Mouse (Mus musculus) CH12.LX (cell line): Measurements from ENCODE around the gene Actl11. TPM values are rescaled to one million over a fixed set of nuclear protein-coding genes. Genes with fewer than 3 reads are reported as not detected.

ENCODE experiments used
- DNase-seq: peaks from one replicate; pipeline ENCODE4 v3.0.0-alpha.2; 2013; ENCODE audit errors: extremely low read depth
- H3K27ac ChIP-seq: 2 replicates; pipeline ENCODE4 v1.5.1; 2012; ENCODE audit warnings: low read depth, mild to moderate bottlenecking, control low read depth, moderate library complexity; ENCODE audit not compliant: insufficient read depth
- H3K27me3 ChIP-seq: replicated peaks from 2 replicates; pipeline ENCODE3; 2012; ENCODE audit warnings: inconsistent platforms
- H3K36me3 ChIP-seq, 2 experiments: replicated peaks in 1 of 2; 2 replicates each; pipeline versions ENCODE3 to v1.6.1; 2012; ENCODE audit warnings: inconsistent platforms in 1 of 2, low read length in 1 of 2, mild to moderate bottlenecking in 1 of 2, mixed read lengths in 1 of 2, moderate library complexity in 1 of 2; ENCODE audit not compliant: control insufficient read depth in 1 of 2, insufficient read depth in 1 of 2
- H3K4me1 ChIP-seq, 2 experiments: 2 replicates each; pipeline ENCODE4 v1.6.1; 2012; ENCODE audit warnings: inconsistent platforms in 1 of 2, moderate library complexity in 1 of 2; ENCODE audit not compliant: insufficient read depth in 2 of 2, control insufficient read depth in 1 of 2
- H3K4me2 ChIP-seq: 2 replicates; pipeline ENCODE4 v1.6.1; 2012; ENCODE audit warnings: low read depth, mild to moderate bottlenecking, control low read depth; ENCODE audit not compliant: poor library complexity, insufficient read depth, severe bottlenecking
- H3K4me3 ChIP-seq, 3 experiments: fragments of 150-350 bp in 1 of 3; sonication (generic) in 1 of 3; replicated peaks in 1 of 3; 2 replicates each; pipeline versions ENCODE3 to v1.5.1; 2011 to 2012; ENCODE audit warnings: low read depth in 2 of 3, low read length in 2 of 3, mild to moderate bottlenecking in 2 of 3, moderate library complexity in 2 of 3, control low read depth in 1 of 3, improper control_type of control experiment in 1 of 3, inconsistent platforms in 1 of 3, mixed read lengths in 1 of 3; ENCODE audit not compliant: poor library complexity in 1 of 3
- H3K79me2 ChIP-seq: replicated peaks from 2 replicates; pipeline ENCODE4 v1.6.1; 2012; ENCODE audit warnings: mild to moderate bottlenecking, moderate library complexity; ENCODE audit not compliant: control insufficient read depth, poor library complexity, insufficient read depth, severe bottlenecking; ENCODE audit errors: extremely low read depth
- H3K9ac ChIP-seq: 2 replicates; pipeline ENCODE4 v1.6.1; 2012; ENCODE audit warnings: low read depth, mild to moderate bottlenecking, control low read depth, moderate library complexity; ENCODE audit not compliant: insufficient read depth
- H3K9me3 ChIP-seq: replicated peaks from 2 replicates; pipeline ENCODE3; 2012; ENCODE audit warnings: low read length, inconsistent platforms, mixed read lengths
- CHD1 ChIP-seq: IDR thresholded peaks from 2 replicates; pipeline ENCODE4 v1.6.1; 2012; ENCODE audit warnings: low read depth, low read length, improper control_type of control experiment, inconsistent platforms
- CTCF ChIP-seq, 2 experiments: IDR thresholded peaks in 1 of 2; conservative IDR thresholded peaks in 1 of 2; 2 replicates each; pipeline ENCODE4 v1.5.1; 2011 to 2012; ENCODE audit warnings: low read depth in 2 of 2, low read length in 2 of 2, improper control_type of control experiment in 1 of 2, inconsistent platforms in 1 of 2, mild to moderate bottlenecking in 1 of 2, moderate library complexity in 1 of 2
- E2F4 ChIP-seq: IDR thresholded peaks from 2 replicates; pipeline ENCODE4 v1.6.1; 2011; ENCODE audit warnings: low read depth, low read length, improper control_type of control experiment; ENCODE audit not compliant: insufficient replicate concordance
- EP300 ChIP-seq: IDR thresholded peaks from 2 replicates; pipeline ENCODE4 v1.6.1; 2011; ENCODE audit warnings: low read length, improper control_type of control experiment
- HCFC1 ChIP-seq: IDR thresholded peaks from 2 replicates; pipeline ENCODE4 v1.6.1; 2012; ENCODE audit warnings: low read depth, mild to moderate bottlenecking, inconsistent platforms, low read length, improper control_type of control experiment
- JUND ChIP-seq: conservative IDR thresholded peaks from 2 replicates; pipeline ENCODE4 v1.6.1; 2011; ENCODE audit warnings: low read depth, low read length, improper control_type of control experiment
- KAT2A ChIP-seq: IDR thresholded peaks from 2 replicates; pipeline ENCODE4 v1.6.1; 2012; ENCODE audit warnings: low read length, improper control_type of control experiment, inconsistent platforms; ENCODE audit not compliant: insufficient replicate concordance
- MAFK ChIP-seq: IDR thresholded peaks from 2 replicates; pipeline ENCODE4 v1.6.1; 2011; ENCODE audit warnings: low read length, improper control_type of control experiment; ENCODE audit not compliant: insufficient replicate concordance
- MAZ ChIP-seq: IDR thresholded peaks from 2 replicates; pipeline ENCODE4 v1.6.1; 2012; ENCODE audit warnings: low read depth, mild to moderate bottlenecking, inconsistent platforms, low read length, improper control_type of control experiment, moderate library complexity
- NELFE ChIP-seq: IDR thresholded peaks from 2 replicates; pipeline ENCODE4 v1.6.1; 2011; ENCODE audit warnings: low read depth, low read length, improper control_type of control experiment
- POLR2A ChIP-seq: IDR thresholded peaks from 2 replicates; pipeline ENCODE4 v1.6.1; 2011; ENCODE audit warnings: low read depth, mild to moderate bottlenecking, improper control_type of control experiment, low read length
- POLR2AphosphoS2 ChIP-seq: IDR thresholded peaks from 2 replicates; pipeline ENCODE4 v1.6.1; 2011; ENCODE audit warnings: low read depth, low read length, improper control_type of control experiment
- RAD21 ChIP-seq: IDR thresholded peaks from 2 replicates; pipeline ENCODE4 v1.6.1; 2011; ENCODE audit warnings: low read depth, mild to moderate bottlenecking, low read length, improper control_type of control experiment, moderate library complexity
- RCOR1 ChIP-seq: conservative IDR thresholded peaks from 2 replicates; pipeline ENCODE4 v1.6.1; 2012; ENCODE audit warnings: low read depth, mild to moderate bottlenecking, inconsistent platforms, low read length, improper control_type of control experiment
- SIN3A ChIP-seq: IDR thresholded peaks from 2 replicates; pipeline ENCODE4 v1.6.1; 2012; ENCODE audit warnings: low read length, improper control_type of control experiment, inconsistent platforms
- SMC3 ChIP-seq: IDR thresholded peaks from 2 replicates; pipeline ENCODE4 v1.6.1; 2011; ENCODE audit warnings: low read depth, low read length, improper control_type of control experiment
- UBTF ChIP-seq: IDR thresholded peaks from 2 replicates; pipeline ENCODE4 v1.6.1; 2012; ENCODE audit warnings: low read depth, mild to moderate bottlenecking, inconsistent platforms, low read length, improper control_type of control experiment, moderate library complexity
- ZC3H11A ChIP-seq: IDR thresholded peaks from 2 replicates; pipeline ENCODE4 v1.6.1; 2012; ENCODE audit warnings: low read depth, mild to moderate bottlenecking, inconsistent platforms, low read length, improper control_type of control experiment
- ZMIZ1 ChIP-seq: IDR thresholded peaks from 2 replicates; pipeline ENCODE4 v1.6.1; 2012; ENCODE audit warnings: low read depth, mild to moderate bottlenecking, inconsistent platforms, low read length, improper control_type of control experiment
- ZNF384 ChIP-seq: IDR thresholded peaks from 2 replicates; pipeline ENCODE4 v1.6.1; 2012; ENCODE audit warnings: low read depth, low read length, improper control_type of control experiment, inconsistent platforms
- dilution Hi-C: fragments of 300-500 bp; cut with MboI; formaldehyde crosslinking; loops from 2 replicates; pipeline ENCODE4 v1.14.3; 2020; ENCODE audit warnings: low sequenced_read_pairs; ENCODE audit not compliant: extremely low pct_unique_long_range_greater_than_20kb, extremely low pct_ligation_motif_present
- in situ Hi-C: fragments of 300-500 bp; cut with MboI; formaldehyde crosslinking; loops from 3 replicates; pipeline ENCODE4 v1.14.3; 2019; ENCODE audit warnings: low sequenced_read_pairs, low pct_ligation_motif_present, low pct_unique_long_range_greater_than_20kb, mixed read lengths
- polyA plus RNA-seq: library from polyadenylated mRNA; unstranded; fragments of >175 nt; gene quantifications from 2 replicates; pipeline ENCODE4 v1.2.1, GENCODE M21; 2012; ENCODE audit warnings: low read depth; ENCODE audit not compliant: insufficient read length
- total RNA-seq, 2 experiments: library from RNA; depleted of rRNA; stranded (reverse); fragments of 300-350 nt in 1 of 2; fragments of >200 nt in 1 of 2; gene quantifications; 2 replicates each; pipeline ENCODE4 v1.2.3; 2012 to 2014

The Actl11 gene
- total and polyA plus RNA-seq, 3 experiments: not detected

GRCm38 (mm10) chr9:107926920-107927420, 1.3 kb upstream of the Actl11 start:
- dilution Hi-C loops: no loop called here
- TF ChIP-seq POLR2AphosphoS2 (no peak), HCFC1 (no peak), RCOR1 (no peak), MAFK (no peak), NELFE (no peak), KAT2A (no peak), EP300 (no peak), ZNF384 (no peak), CTCF (conservative IDR thresholded peaks at IDR 0.05 in 1 of 2, IDR thresholded peaks at IDR 0.05 in 1 of 2; ENCODE audit: low read depth in 2 of 2, low read length in 2 of 2) (no peak), ZC3H11A (no peak), RAD21 (no peak), CHD1 (no peak), POLR2A (no peak), JUND (no peak), SIN3A (no peak), UBTF (no peak), E2F4 (no peak)
- no peaks in the 10 kb centered on the region for H3K36me3 ChIP-seq
- H3K4me3 ChIP-seq: no peak overlapping the region
- no peaks in the 10 kb centered on the region for H3K9me3 ChIP-seq
- no peak overlapping the region for H3K4me2 ChIP-seq
- DNase-seq: no peak
- no peak overlapping the region for H3K27ac ChIP-seq
- no peaks in the 10 kb centered on the region for H3K79me2 ChIP-seq
- H3K4me1 ChIP-seq: peaks cover 6 to 12% of the 10 kb centered on the region in 2 experiments
- in situ Hi-C loops: no loop called here
- no peak overlapping the region for H3K9ac ChIP-seq
- H3K27me3 ChIP-seq: peaks cover 83% of the 10 kb centered on the region

GRCm38 (mm10) chr9:107927749-107928148, 520 bp upstream of the Actl11 start:
- H3K4me3 ChIP-seq: no peak overlapping the region
- no peak for DNase-seq
- no peak overlapping the region for H3K27ac ChIP-seq
- no peaks in the 10 kb centered on the region for H3K9me3 ChIP-seq
- peaks cover 89% of the 10 kb centered on the region for H3K27me3 ChIP-seq
- H3K4me2 ChIP-seq: no peak overlapping the region
- dilution Hi-C loops (no loop called here), in situ Hi-C loops (no loop called here)
- no peaks in the 10 kb centered on the region for H3K79me2 ChIP-seq
- no peak overlapping the region for H3K9ac ChIP-seq
- TF ChIP-seq SMC3 (no peak), ZMIZ1 (no peak), CHD1 (no peak), E2F4 (no peak), MAZ (no peak)
- H3K4me1 ChIP-seq: peaks cover 6 to 12% of the 10 kb centered on the region in 2 experiments
- no peaks in the 10 kb centered on the region for H3K36me3 ChIP-seq
